In genomic region chr7:73595860-73596259, GRCm38 (mm10) we compare ENCODE assay signal across 8 mouse cellular contexts. TPM values are rescaled to one million over a fixed set of nuclear protein-coding genes. Genes with fewer than 3 reads are reported as not detected.
DNase-seq lines count a peak whose midpoint lies in the region; ATAC-seq lines count a peak whose summit lies in the region.

No protein-coding gene starts in this region.

- intact Hi-C loops in left cerebral cortex, postnatal 25 days (cut with DNase I) = loop anchor here (1.0 to 2.0 kb wide), 2 partner anchors 23 to 38 kb away; no protein-coding TSS in a partner anchor

- DNase-seq in kidney, postnatal 14 days = no peak
- DNase-seq in cerebellum, adult 11-12 months = peak; percentile 78
- DNase-seq in forelimb bud, embryonic 11.5 days (ENCODE audit: low read depth, low spot score) = peak; percentile 58
- peak; percentile 63 for DNase-seq in limb, embryonic 10.5 days (ENCODE audit: low spot score)
- no peak for DNase-seq in urinary bladder, adult 18-20 months (ENCODE audit: low spot score in 2 of 2)
- no peak for DNase-seq in left cerebral cortex, postnatal 25 days (ENCODE audit: low spot score in 2 of 2)

- peaks cover 33% of the 10 kb centered on the region for H3K4me1 ChIP-seq in kidney, embryonic 16.5 days (ENCODE audit: insufficient read depth, low read length)
- peaks cover 44% of the 10 kb centered on the region for H3K4me1 ChIP-seq in limb, embryonic 10.5 days
- H3K4me1 ChIP-seq in neural tube, embryonic 14.5 days (ENCODE audit: control insufficient read depth, insufficient read depth, low read length) = peaks cover 32% of the 10 kb centered on the region

- no peaks in the 10 kb centered on the region for H3K36me3 ChIP-seq in kidney, embryonic 16.5 days (ENCODE audit: insufficient read depth, low read length)
- peaks cover 2% of the 10 kb centered on the region; the same call in 1 of the 2 replicates for H3K36me3 ChIP-seq in limb, embryonic 10.5 days
- H3K36me3 ChIP-seq in neural tube, embryonic 14.5 days (ENCODE audit: control insufficient read depth, insufficient read depth, low read length) = no peaks in the 10 kb centered on the region

- H3K4me2 ChIP-seq in kidney, embryonic 16.5 days (replicated peaks; ENCODE audit: low read depth, low read length) = peak overlapping the region; percentile 75
- H3K4me2 ChIP-seq in neural tube, embryonic 14.5 days (ENCODE audit: low read depth, low read length) = peak overlapping the region; percentile 49; the same call in 1 of the 2 replicates

- peak overlapping the region; percentile 96 for H3K27ac ChIP-seq in kidney, embryonic 16.5 days (ENCODE audit: low read length)
- peak overlapping the region; percentile 91 for H3K27ac ChIP-seq in limb, embryonic 10.5 days
- peak overlapping the region; percentile 82 for H3K27ac ChIP-seq in neural tube, embryonic 14.5 days (ENCODE audit: low read depth, low read length)

- H3K9ac ChIP-seq in kidney, embryonic 16.5 days (replicated peaks; ENCODE audit: low read length) = no peak overlapping the region; the same call in 1 of the 2 replicates
- H3K9ac ChIP-seq in neural tube, embryonic 14.5 days (replicated peaks; ENCODE audit: low read depth, low read length) = no peak overlapping the region

- H3K4me3 ChIP-seq in kidney, embryonic 16.5 days (ENCODE audit: low read length) = no peak overlapping the region
- peak overlapping the region; percentile 39 for H3K4me3 ChIP-seq in limb, embryonic 10.5 days
- no peak overlapping the region for H3K4me3 ChIP-seq in neural tube, embryonic 14.5 days (ENCODE audit: low read depth, low read length)

- no peaks in the 10 kb centered on the region; the same call in 1 of the 2 replicates for H3K9me3 ChIP-seq in kidney, embryonic 16.5 days (ENCODE audit: low read length)
- H3K9me3 ChIP-seq in limb, embryonic 10.5 days (replicated peaks) = 0 out of 2 replicates have a peak, but pooled peaks cover 3% of the 10 kb centered on the region
- no peaks in the 10 kb centered on the region for H3K9me3 ChIP-seq in neural tube, embryonic 14.5 days (ENCODE audit: control insufficient read depth, low read length)

- ATAC-seq in kidney, embryonic 16.5 days (ENCODE audit: low FRiP score, low TSS enrichment) = no peak
- no peak; the same call in 1 of the 2 replicates for ATAC-seq in neural tube, embryonic 14.5 days (ENCODE audit: low read depth)

- H3K27me3 ChIP-seq in kidney, embryonic 16.5 days (ENCODE audit: insufficient read depth, low read length) = no peaks in the 10 kb centered on the region
- H3K27me3 ChIP-seq in limb, embryonic 10.5 days (ENCODE audit: low read depth, poor library complexity, severe bottlenecking) = no peaks in the 10 kb centered on the region
- H3K27me3 ChIP-seq in neural tube, embryonic 14.5 days (ENCODE audit: control insufficient read depth, insufficient read depth, low read length) = no peaks in the 10 kb centered on the region

- 50% methylated on average over 9 of the region's 9 CpGs for WGBS in kidney, embryonic 16.5 days
- 19% methylated on average over 9 of the region's 9 CpGs for WGBS in limb, embryonic 10.5 days
- WGBS in neural tube, embryonic 14.5 days = 33% methylated on average over 9 of the region's 9 CpGs

RNA-seq across cellular contexts. Expression of gene Chd2, which starts 54.2 kb away (rescaled TPM):
- 45.3 and 59.0 TPM in 2 replicates for polyA plus RNA-seq in kidney, embryonic 16.5 days (2015; fragmentation: Nextera tagmentation; extraction: Ambion mirVana)
- polyA plus RNA-seq in limb, embryonic 10.5 days (2016; fragmentation: Nextera tagmentation; extraction: Ambion mirVana) = 33.7 and 53.2 TPM in 2 replicates
- 41.8 and 45.5 TPM in 2 replicates for polyA plus RNA-seq in neural tube, embryonic 14.5 days (2014; fragmentation: Nextera tagmentation; extraction: Ambion mirVana)
- 10 to 100 TPM; 45.7 to 57.4 TPM for total RNA-seq in left cerebral cortex, postnatal 25 days (2021)

Comparison
In these comparisons a context has a peak if more than half of its experiments do, and no peak if none do; other contexts are left out.
1. DNase-seq: peak in cerebellum, adult 11-12 months (single experiment), forelimb bud, embryonic 11.5 days (single experiment) and limb, embryonic 10.5 days (single experiment); none in kidney, postnatal 14 days (single experiment), urinary bladder, adult 18-20 months (0 of 2) and left cerebral cortex, postnatal 25 days (0 of 2).
2. Peak in every context shown above with its lines, with median percentiles within 50 percentile points of each other: H3K27ac ChIP-seq.